Mouse (Mus musculus): ENCODE measurements around the gene Plcb2.

Gene Plcb2

GRCm38 (mm10) chr2:118749341-118749884 is 21.2 kb upstream of the Plcb2 start:
- no peak for DNase-seq

DNA sequence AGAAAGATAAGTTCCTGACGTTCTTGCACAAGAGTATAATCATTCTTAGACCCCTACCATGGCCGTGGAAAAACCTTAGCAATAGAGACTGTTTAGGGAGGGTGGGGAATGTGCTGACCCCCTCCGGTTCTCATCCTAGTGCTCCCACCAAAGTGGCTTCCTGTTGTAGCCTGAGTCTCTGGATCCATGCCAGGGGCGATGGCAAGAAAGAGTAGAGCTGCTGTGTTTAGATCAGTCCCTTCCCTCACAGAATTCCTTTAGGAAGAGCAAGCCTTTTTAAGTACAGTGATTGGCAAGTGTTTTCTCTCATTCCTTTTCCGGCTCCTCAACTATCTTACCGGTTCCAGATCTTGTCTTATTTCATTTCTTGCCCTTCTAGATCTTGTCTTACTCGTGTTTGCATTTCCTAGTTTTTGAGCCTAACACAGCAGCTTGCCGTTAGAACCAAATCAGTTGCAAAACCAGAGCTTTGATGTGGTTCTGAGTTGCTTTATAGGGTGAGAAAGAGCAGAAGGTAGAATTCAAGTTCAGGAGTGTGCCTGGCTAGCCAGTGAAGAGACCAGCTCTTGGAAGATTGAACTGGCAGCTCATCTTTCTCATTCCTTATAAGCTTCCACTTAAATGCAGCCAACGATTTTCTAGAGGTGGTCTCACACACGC is 19.2 kb upstream of the Plcb2 start:
- no peak for DNase-seq

- peak; percentile 72 for DNase-seq
Measured at GRCm38 (mm10) chr2:118745915-118746901, 18.0 kb upstream of the Plcb2 start.

- DNase-seq = peak; percentile 95
Measured at GRCm38 (mm10) chr2:118745232-118745884, 17.1 kb upstream of the Plcb2 start, which contains the start of gene Inafm2. Gene Inafm2 (plus strand): TSS chr2:118745758.

- DNase-seq = no peak
Measured at GRCm38 (mm10) chr2:118744621-118745020, 16.4 kb upstream of the Plcb2 start.

GRCm38 (mm10) chr2:118743261-118743943 is 15.2 kb upstream of the Plcb2 start:
- peak; percentile 55 for DNase-seq

- no peak for DNase-seq
Measured at GRCm38 (mm10) chr2:118741183-118741582, 12.9 kb upstream of the Plcb2 start.

DNA sequence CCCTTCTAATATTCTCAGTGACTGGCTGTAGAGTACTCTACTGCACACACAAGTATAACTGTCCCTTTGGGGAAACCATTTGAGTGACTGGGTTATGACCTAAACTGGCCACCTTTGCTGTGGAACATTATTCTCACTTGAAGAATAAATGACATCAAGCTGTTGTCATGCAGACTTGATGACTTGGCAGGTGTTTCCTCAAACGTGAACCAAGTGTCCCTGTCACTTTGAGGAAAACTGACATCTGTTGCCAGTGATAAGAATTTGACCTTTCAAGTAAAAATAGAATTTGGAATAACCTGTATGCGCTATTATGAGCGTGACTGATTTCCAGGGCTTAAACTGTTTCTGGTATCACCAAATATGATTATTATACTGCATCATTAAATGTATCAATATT is 12.1 kb upstream of the Plcb2 start:
- no peak for DNase-seq

GRCm38 (mm10) chr2:118733341-118733740 is 5.1 kb upstream of the Plcb2 start:
- no peak for DNase-seq

DNA sequence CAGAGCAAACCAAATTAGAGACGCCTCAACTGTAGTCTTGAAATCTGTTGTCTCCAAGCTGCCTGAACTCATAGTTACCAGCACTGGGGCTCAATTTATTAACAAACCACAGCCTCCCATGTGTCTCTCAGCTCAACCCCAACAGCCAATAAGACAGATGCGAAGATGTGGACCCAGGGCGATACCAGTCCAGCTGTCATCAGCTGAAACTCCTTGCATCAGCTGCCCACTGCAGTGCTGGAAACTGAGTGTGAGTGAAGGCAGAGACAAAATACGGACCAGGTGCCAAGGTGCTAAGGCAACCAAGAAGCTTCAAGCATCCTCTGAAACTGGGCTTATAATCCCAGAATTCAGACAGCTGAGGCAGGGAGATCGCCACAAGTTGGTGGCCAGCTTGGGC is 3.7 kb upstream of the Plcb2 start:
- no peak for DNase-seq

GRCm38 (mm10) chr2:118730622-118730915 is 2.3 kb upstream of the Plcb2 start:
- no peak for DNase-seq

DNA sequence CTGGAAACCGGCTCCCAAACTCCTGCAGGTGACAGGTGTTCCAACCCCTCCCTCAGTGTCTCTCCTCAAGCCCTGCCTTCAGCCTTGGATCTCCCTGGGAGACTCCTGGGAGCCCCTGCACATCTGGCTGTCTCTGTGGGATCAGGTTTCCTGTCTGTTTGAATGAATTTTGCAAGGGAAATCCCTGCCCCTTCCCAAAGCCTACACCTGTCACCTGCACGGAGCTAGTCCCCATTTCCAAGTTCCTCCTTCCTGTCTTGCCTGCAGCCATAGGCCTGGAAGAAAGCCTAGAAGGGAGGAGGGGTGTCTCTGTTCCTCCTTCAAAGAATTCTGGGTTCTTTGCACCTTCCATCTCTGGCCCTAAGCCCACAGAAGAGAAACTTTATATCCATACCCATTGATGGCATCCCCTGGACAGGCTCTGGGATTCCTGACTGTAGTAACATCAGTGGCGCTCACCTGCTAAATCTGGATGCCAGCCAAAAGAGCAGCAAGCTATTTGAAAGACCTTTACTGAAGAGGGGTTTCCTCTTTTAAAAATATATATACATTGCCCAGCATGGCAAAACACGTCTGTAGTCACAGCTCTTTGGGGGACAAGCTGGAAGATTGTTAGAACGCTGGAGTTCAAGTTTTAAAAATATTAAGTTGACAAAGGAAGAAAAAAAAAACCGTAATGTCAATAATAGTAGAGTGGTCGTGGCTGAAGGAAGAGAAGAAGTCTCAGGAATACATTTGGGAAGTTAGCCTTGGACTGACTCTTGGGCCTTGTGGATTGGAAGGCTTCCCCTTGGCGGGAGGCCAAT is 1.8 kb upstream of the Plcb2 start:
- no peak for DNase-seq

- no peak for DNase-seq
Measured at GRCm38 (mm10) chr2:118729194-118729593, 956 bp upstream of the Plcb2 start.

- no peak for DNase-seq
Measured at GRCm38 (mm10) chr2:118727911-118728310, 327 bp downstream of the Plcb2 start.

- DNase-seq = no peak
Measured at GRCm38 (mm10) chr2:118726873-118727272, 1.4 kb downstream of the Plcb2 start.

DNA sequence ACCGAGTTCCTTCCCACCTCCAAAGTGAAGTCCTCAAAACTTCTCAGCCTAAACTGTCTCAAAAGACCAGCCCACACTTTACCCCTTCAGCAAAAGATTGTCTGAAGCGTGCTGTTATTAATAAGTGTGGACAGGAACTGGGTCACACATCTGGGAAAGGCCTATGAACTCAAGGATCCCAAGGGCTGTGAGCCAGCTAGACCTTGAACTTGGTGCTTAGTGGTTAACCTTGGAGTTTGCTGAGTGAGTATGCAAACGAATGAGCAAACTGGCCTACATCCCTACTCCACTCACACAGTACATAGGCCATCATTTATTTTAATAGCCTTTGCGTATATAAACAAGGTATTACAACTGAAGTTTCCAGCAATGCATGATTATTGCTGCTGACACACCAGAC is 2.7 kb downstream of the Plcb2 start:
- no peak for DNase-seq

GRCm38 (mm10) chr2:118723693-118724486 is 4.3 kb downstream of the Plcb2 start:
- DNase-seq = no peak

- no peak for DNase-seq
Measured at GRCm38 (mm10) chr2:118716677-118717076, 11.6 kb downstream of the Plcb2 start.

DNA sequence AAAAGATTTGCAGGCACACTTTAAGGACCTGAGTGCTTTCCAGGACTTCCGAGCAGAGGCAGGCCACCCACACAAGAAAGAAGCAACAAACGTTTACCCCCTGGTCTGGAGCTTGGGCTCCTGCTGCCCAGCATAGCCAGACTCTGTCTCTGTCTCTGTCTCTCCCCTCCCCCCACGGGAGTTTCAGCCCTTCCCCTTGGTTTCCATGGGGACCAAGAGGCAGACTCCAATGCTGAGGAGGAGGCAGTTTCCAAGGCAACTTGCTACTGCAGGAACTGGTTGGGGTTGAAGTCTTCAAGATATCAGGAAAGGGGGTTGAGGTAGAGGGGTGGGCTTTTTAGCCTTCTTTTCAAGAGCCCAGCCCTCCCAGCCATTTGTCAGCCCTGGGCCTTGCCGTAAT is 14.0 kb downstream of the Plcb2 start:
- no peak for DNase-seq

- no peak for DNase-seq
Measured at GRCm38 (mm10) chr2:118713631-118714030, 14.6 kb downstream of the Plcb2 start.

- peak; percentile 19 for DNase-seq
Measured at GRCm38 (mm10) chr2:118711038-118711494, 17.2 kb downstream of the Plcb2 start.
